Mouse (Mus musculus): ENCODE data around the gene Stab2. TPM values are rescaled to one million over a fixed set of nuclear protein-coding genes. Genes with fewer than 3 reads are reported as not detected.

Gene Stab2
- polyA plus RNA-seq, 1 experiment: 0.31 TPM

DNA sequence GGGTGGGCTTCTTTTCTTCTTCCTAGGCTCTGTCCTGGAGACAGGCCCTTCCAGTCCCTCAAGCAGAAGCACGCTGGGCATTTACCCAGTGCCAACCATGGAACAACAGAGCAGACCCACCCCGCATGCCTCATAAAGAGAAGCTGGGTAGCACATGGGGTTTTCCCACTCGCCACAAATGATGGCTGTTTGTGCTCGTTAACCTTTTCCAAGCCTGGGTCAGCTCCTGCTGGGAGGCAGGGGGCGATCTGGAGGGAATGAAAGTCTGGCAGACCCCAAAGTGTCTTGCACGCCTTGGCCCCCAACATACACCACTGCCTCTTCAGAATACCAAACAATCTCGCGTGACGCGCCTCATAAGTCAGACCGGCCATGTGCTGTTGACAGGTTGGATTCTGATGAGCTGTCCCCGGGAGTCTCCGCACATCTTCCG lies 28.5 kb upstream of the Stab2 start:
- TF ChIP-seq POLR2A (IDR thresholded peaks at IDR 0.05; ENCODE audit: borderline replicate concordance, low read depth, low read length): no peak
- TF ChIP-seq CTCF (IDR thresholded peaks at IDR 0.05; ENCODE audit: low read depth, low read length): no peak
- no peaks in the 10 kb centered on the region for H3K4me1 ChIP-seq (ENCODE audit: control insufficient read depth, insufficient read depth, low read length)
- H3K4me3 ChIP-seq (ENCODE audit: insufficient read depth, low read length): no peak overlapping the region

DNA sequence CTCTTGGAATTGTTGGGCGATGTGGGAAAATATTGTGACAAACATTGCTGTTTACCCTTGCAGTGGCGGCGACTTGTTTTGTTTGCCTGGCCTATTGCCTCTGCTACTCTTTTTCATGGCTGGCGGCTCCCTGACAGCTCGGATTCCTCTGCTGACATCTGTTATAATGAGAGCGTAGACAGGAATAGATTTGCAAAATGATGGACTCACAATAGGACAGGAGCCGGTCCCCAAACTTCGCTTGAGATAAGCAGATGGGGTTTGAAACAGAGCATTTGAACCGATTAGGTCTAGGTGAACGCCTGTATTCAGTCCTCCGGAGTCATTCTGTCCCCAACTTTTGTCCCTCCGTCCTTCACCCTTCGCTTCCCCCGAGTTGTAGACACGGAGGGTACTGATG lies 28.0 kb upstream of the Stab2 start:
- H3K27ac ChIP-seq (ENCODE audit: insufficient read depth, low read depth, low read length): no peak overlapping the region
- H3K4me3 ChIP-seq (ENCODE audit: insufficient read depth, low read length): no peak overlapping the region
- H3K4me1 ChIP-seq (ENCODE audit: control insufficient read depth, insufficient read depth, low read length): no peaks in the 10 kb centered on the region
- no peak for TF ChIP-seq CTCF (IDR thresholded peaks at IDR 0.05; ENCODE audit: low read depth, low read length)
- TF ChIP-seq POLR2A (IDR thresholded peaks at IDR 0.05; ENCODE audit: borderline replicate concordance, low read depth, low read length): no peak

More for the DNA sequence above, 28.5 kb upstream of the Stab2 start:
- no peak overlapping the region for H3K27ac ChIP-seq (ENCODE audit: insufficient read depth, low read depth, low read length)

DNA sequence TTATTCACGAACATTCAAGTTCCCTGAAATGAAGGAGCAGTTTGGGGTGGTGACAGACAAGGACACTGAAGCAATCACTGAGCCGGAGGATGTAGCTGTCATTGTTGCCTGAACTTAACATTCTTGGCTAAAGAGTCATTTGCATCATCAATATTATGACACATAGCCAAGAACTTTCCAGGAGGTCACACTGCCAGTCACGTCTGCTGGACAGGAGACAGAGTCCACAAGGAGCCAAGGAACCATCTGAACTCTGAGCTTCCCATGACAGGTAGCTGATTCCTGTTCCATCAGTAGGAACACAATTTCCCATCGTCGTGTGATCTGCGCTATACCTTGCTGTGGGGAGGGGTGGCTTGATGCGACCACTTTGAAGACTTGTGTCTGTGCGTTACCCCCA lies 24.9 kb upstream of the Stab2 start:
- Histone ChIP-seq H3K4me1 (ENCODE audit: control insufficient read depth, insufficient read depth, low read length) (no peaks in the 10 kb centered on the region), H3K27ac (ENCODE audit: insufficient read depth, low read depth, low read length) (no peak overlapping the region), H3K4me3 (ENCODE audit: insufficient read depth, low read length) (no peak overlapping the region)
- TF ChIP-seq POLR2A (IDR thresholded peaks at IDR 0.05; ENCODE audit: borderline replicate concordance, low read depth, low read length) (no peak), CTCF (IDR thresholded peaks at IDR 0.05; ENCODE audit: low read depth, low read length) (no peak)

DNA sequence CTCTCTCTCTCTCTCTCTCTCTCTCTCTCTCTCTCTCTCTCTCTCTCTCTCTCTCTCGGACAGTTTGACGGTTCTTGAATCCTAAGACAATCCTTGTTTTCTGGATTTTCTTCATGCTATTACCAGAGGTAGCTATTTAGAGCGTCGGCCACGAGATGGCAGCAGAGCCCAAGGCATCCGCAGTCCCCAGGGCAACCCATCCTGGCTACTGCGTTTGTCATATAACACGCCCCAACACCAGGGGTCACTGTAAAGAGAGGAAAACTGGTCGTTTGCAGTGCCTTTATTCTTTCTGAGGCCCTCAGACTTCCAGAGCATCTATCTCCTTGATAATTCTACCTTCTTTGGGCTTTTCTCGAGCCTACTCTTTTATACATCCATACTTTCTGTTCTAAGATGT lies 17.1 kb upstream of the Stab2 start:
- Histone ChIP-seq H3K27ac (ENCODE audit: insufficient read depth, low read depth, low read length) (no peak overlapping the region), H3K4me1 (ENCODE audit: control insufficient read depth, insufficient read depth, low read length) (no peaks in the 10 kb centered on the region), H3K4me3 (ENCODE audit: insufficient read depth, low read length) (no peak overlapping the region)
- TF ChIP-seq POLR2A (IDR thresholded peaks at IDR 0.05; ENCODE audit: borderline replicate concordance, low read depth, low read length) (no peak), CTCF (IDR thresholded peaks at IDR 0.05; ENCODE audit: low read depth, low read length) (peak; percentile 96)

DNA sequence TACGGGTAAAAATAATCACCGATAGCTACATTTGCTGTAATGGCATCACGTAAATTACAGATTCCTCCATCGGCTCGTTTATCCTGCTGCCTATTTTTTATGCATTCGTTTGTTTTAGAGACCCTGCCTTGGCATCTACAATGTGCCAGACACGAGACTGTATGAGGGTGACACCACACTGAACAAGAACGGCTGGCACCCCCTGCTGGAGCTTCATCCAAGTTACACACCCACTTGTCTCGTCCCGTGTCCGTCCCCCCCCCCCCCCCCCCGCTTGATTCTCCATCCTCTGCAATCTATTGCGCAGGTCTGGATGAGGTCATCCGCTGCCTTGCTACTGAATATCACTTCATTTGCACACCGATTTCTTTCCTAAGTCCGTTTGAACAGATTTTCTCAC lies 12.9 kb upstream of the Stab2 start:
- Histone ChIP-seq H3K27ac (ENCODE audit: insufficient read depth, low read depth, low read length) (no peak overlapping the region), H3K4me3 (ENCODE audit: insufficient read depth, low read length) (no peak overlapping the region)
- TF ChIP-seq CTCF (IDR thresholded peaks at IDR 0.05; ENCODE audit: low read depth, low read length) (no peak), POLR2A (IDR thresholded peaks at IDR 0.05; ENCODE audit: borderline replicate concordance, low read depth, low read length) (no peak)

DNA sequence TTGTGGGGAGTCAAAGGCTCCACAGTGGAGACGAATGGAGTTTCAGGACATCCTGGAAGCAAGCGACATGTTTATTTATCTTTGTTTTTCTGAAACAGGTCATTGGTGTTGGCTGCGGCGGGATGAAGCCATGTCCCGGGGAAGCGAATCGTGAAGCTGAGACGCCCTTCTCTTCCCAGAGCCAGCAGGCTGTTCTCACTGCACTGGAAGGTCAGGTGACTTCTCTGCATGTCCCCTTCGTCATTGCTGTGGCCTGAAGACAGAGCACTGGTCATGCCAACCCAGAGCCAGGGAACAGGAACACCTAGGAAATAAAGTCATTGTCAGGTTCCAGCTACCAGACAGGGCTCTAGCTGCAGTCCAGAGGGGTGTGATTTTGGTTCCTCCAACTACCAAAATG lies 11.1 kb upstream of the Stab2 start:
- no peak for TF ChIP-seq CTCF (IDR thresholded peaks at IDR 0.05; ENCODE audit: low read depth, low read length)
- TF ChIP-seq POLR2A (IDR thresholded peaks at IDR 0.05; ENCODE audit: borderline replicate concordance, low read depth, low read length): no peak
- H3K27ac ChIP-seq (ENCODE audit: insufficient read depth, low read depth, low read length): no peak overlapping the region

More for the DNA sequence above, 12.9 kb upstream of the Stab2 start:
- H3K4me1 ChIP-seq (ENCODE audit: control insufficient read depth, insufficient read depth, low read length): no peaks in the 10 kb centered on the region

DNA sequence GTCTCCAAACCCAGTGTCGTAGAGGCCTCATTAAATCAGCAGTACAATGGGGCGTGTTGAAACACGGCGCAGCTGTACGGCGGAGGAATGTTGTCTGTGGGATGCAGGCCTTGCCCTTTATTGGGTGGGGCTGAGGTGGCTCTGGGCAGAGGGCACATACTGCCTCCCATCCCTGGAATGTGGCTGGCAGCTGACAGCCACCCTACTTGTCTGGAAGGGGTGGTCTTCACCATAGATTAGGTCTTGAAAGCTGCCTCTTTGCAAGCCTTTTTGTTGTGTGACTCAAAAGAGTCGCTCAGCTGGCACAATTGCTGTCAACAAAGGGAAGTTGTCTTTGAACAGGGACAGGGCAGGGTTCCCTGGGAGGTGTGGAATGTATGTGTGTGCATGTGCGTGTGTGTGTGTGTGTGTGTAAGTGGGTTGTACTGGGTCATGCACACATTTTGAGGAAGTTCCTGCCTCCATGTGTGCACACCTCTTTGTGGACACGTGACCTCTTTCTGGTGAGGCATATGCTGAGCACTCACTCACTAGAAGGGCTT lies 8.4 kb upstream of the Stab2 start:
- TF ChIP-seq CTCF (IDR thresholded peaks at IDR 0.05; ENCODE audit: low read depth, low read length) (no peak), POLR2A (IDR thresholded peaks at IDR 0.05; ENCODE audit: borderline replicate concordance, low read depth, low read length) (no peak)
- Histone ChIP-seq H3K4me3 (ENCODE audit: insufficient read depth, low read length) (no peak overlapping the region), H3K4me1 (ENCODE audit: control insufficient read depth, insufficient read depth, low read length) (no peaks in the 10 kb centered on the region), H3K27ac (ENCODE audit: insufficient read depth, low read depth, low read length) (no peak overlapping the region)

More for the DNA sequence above, 11.1 kb upstream of the Stab2 start:
- Histone ChIP-seq H3K4me3 (ENCODE audit: insufficient read depth, low read length) (no peak overlapping the region), H3K4me1 (ENCODE audit: control insufficient read depth, insufficient read depth, low read length) (no peaks in the 10 kb centered on the region)

DNA sequence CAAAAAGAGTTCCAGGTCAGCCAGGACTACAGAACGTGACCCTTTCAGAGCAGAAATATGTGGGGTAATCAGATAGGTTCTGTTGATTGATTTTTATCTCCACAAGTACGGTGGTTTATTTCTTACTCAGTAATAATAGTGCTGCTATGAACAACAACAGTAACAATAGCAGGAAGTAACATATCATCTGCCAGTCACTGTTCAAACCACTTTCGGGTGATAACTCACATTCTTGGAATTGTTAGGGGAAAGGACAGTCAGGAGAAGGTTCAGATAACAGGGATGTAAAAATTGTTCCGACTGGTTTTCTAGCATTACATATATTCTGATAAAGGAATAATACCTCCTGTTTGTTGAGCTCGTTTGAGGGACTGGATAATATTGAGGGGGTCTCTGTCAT lies 7.6 kb upstream of the Stab2 start:
- no peaks in the 10 kb centered on the region for H3K4me1 ChIP-seq (ENCODE audit: control insufficient read depth, insufficient read depth, low read length)
- no peak overlapping the region for H3K27ac ChIP-seq (ENCODE audit: insufficient read depth, low read depth, low read length)
- no peak overlapping the region for H3K4me3 ChIP-seq (ENCODE audit: insufficient read depth, low read length)
- TF ChIP-seq CTCF (IDR thresholded peaks at IDR 0.05; ENCODE audit: low read depth, low read length) (no peak), POLR2A (IDR thresholded peaks at IDR 0.05; ENCODE audit: borderline replicate concordance, low read depth, low read length) (no peak)

DNA sequence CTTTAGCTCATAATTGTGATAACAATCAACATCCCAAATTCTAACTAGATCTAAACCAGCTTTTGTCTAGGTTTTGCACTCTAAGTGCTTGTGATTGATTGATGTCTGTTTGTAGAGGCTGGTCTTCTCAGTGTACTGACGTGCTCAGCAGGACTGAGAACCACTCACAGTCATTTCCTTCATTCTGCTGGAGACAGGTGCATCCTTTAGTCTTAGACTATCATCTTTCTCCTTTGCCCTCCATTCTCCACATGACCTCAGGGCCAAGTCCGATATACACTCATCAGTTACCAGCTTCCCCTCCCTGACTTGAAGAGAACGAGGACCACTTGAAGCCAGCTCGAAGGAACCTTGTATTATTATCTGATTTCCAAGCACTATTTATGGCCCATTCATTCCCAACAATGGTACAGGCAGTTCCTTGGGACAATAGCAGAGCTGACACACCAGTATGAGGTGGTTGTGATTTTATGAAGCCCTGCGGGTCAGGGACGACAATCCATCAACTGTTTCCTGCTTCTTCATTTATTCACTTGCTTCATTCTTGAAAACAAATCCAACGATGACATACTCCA lies 6.7 kb upstream of the Stab2 start:
- H3K4me1 ChIP-seq (ENCODE audit: control insufficient read depth, insufficient read depth, low read length): no peaks in the 10 kb centered on the region
- TF ChIP-seq CTCF (IDR thresholded peaks at IDR 0.05; ENCODE audit: low read depth, low read length) (no peak), POLR2A (IDR thresholded peaks at IDR 0.05; ENCODE audit: borderline replicate concordance, low read depth, low read length) (no peak)
- H3K4me3 ChIP-seq (ENCODE audit: insufficient read depth, low read length): no peak overlapping the region
- no peak overlapping the region for H3K27ac ChIP-seq (ENCODE audit: insufficient read depth, low read depth, low read length)

DNA sequence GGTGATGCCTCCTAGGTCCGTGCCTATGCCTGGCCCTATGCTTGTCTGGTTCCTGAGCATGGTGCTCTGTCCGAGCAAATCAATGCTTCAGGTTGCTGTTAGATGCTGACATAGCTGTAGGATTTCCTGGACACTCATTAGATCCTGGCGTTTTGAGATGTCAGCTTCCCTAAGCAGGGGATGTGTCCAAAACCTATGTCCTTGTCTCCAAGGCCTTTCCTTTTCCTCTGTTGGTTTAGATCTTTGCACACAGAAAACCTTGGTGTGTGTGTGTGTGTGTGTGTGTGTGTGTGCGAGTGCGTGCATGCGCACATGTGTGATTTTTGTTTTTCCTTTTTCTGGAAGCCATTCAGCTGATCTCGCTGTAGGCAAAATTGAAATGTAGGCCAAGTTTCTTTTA lies 4.3 kb upstream of the Stab2 start:
- H3K27ac ChIP-seq (ENCODE audit: insufficient read depth, low read depth, low read length): no peak overlapping the region
- TF ChIP-seq POLR2A (IDR thresholded peaks at IDR 0.05; ENCODE audit: borderline replicate concordance, low read depth, low read length) (no peak), CTCF (IDR thresholded peaks at IDR 0.05; ENCODE audit: low read depth, low read length) (no peak)
- H3K4me1 ChIP-seq (ENCODE audit: control insufficient read depth, insufficient read depth, low read length): no peaks in the 10 kb centered on the region
- H3K4me3 ChIP-seq (ENCODE audit: insufficient read depth, low read length): no peak overlapping the region

DNA sequence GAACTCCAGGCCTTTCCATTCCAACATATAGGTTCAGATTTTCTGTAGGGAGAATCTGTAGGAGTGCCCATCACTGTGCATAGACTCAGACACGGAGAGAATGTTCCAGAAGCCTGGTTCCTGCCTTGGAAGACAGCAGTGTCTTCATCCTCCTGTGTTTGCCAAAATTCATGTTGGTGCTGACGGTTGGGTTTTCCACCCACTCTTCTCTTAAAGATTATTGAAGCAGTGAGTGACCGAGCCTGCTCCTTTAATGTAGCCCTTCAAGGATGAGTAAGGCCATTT lies 332 bp upstream of the Stab2 start:
- no peak for TF ChIP-seq POLR2A (IDR thresholded peaks at IDR 0.05; ENCODE audit: borderline replicate concordance, low read depth, low read length)
- TF ChIP-seq CTCF (IDR thresholded peaks at IDR 0.05; ENCODE audit: low read depth, low read length): no peak
- H3K4me3 ChIP-seq (ENCODE audit: insufficient read depth, low read length): no peak overlapping the region
- no peak overlapping the region for H3K27ac ChIP-seq (ENCODE audit: insufficient read depth, low read depth, low read length)
- no peaks in the 10 kb centered on the region for H3K4me1 ChIP-seq (ENCODE audit: control insufficient read depth, insufficient read depth, low read length)
